Mouse (Mus musculus) thymus, adult 2 months (tissue): ENCODE data around the gene Tas2r134. TPM values are rescaled to one million over a fixed set of nuclear protein-coding genes. Genes with fewer than 3 reads are reported as not detected.

Experiments
- DNase-seq: peaks from one replicate; pipeline ENCODE4 v3.0.0; 2021
- H3K27ac ChIP-seq: fragments of 200-500 bp; 2 replicates; pipeline ENCODE4 v1.5.1; 2012; ENCODE audit warnings: low read length, control low read depth; ENCODE audit not compliant: control insufficient read depth, insufficient read depth
- H3K27me3 ChIP-seq: fragments of 200-500 bp; 2 replicates; pipeline ENCODE4 v1.6.1; 2012; ENCODE audit warnings: mild to moderate bottlenecking, low read length, moderate library complexity, mixed read lengths; ENCODE audit not compliant: control insufficient read depth, insufficient read depth
- H3K36me3 ChIP-seq: fragments of 200-500 bp; 2 replicates; pipeline ENCODE4 v1.6.1; 2012; ENCODE audit warnings: mild to moderate bottlenecking, low read length, moderate library complexity; ENCODE audit not compliant: control insufficient read depth, insufficient read depth
- H3K4me1 ChIP-seq: fragments of 200-500 bp; replicated peaks from 2 replicates; pipeline ENCODE4 v1.6.1; 2012; ENCODE audit warnings: low read length; ENCODE audit not compliant: control insufficient read depth, insufficient read depth
- H3K4me3 ChIP-seq: fragments of 200-500 bp; 2 replicates; pipeline ENCODE4 v1.5.1; 2012; ENCODE audit warnings: mild to moderate bottlenecking, low read length, control low read depth, moderate library complexity; ENCODE audit not compliant: control insufficient read depth, insufficient read depth
- CTCF ChIP-seq: fragments of 200-500 bp; IDR thresholded peaks from 2 replicates; pipeline ENCODE4 v1.5.1; 2012; ENCODE audit warnings: mild to moderate bottlenecking, control low read depth, low read length, moderate library complexity, borderline replicate concordance; ENCODE audit not compliant: control insufficient read depth, poor library complexity, insufficient read depth; ENCODE audit errors: extremely low read depth
- POLR2A ChIP-seq: fragments of 200-500 bp; IDR thresholded peaks from 2 replicates; pipeline ENCODE4 v1.6.1; 2012; ENCODE audit warnings: mild to moderate bottlenecking, low read length, control low read depth, moderate library complexity; ENCODE audit not compliant: control insufficient read depth, poor library complexity, insufficient read depth; ENCODE audit errors: extremely low read depth
- WGBS: fragments of 180-500 bp; shearing (Covaris S2); methylation state at CpG from one replicate; pipeline ENCODE4 v1.1.7; 2018; 5-methylcytosine and 5-hydroxymethylcytosine counted together
- polyA plus RNA-seq: library from polyadenylated mRNA; depleted of rRNA; stranded (reverse); fragments of >200 nt; gene quantifications from 2 replicates; pipeline ENCODE4 v1.2.3, GENCODE M21; 2012

Tas2r134 gene
- polyA plus RNA-seq, 1 experiment: not detected

DNA sequence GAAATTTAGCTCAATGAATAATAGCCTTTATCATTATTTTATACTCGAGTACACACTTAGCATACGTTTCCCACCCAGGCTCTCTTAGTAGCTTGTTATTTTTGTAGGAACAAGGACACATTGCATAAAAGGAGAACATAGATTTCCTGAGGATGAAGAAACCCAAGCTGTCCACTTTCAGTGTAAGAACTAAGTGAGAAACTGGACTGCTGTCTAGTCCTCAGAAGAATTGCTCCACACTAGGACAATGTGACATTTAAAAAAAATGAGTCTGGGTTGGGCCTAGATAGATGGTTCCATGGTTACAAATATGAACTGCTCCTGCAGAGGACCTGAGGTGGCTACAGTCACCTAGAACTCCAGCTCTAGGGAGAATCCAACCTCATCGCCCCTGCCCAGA is 20.7 kb downstream of the Tas2r134 start:
- TF ChIP-seq POLR2A (no peak), CTCF (no peak)
- H3K4me3 ChIP-seq: no peak overlapping the region
- no peak overlapping the region for H3K27ac ChIP-seq
- 96% methylated on average over 3 of the region's 3 CpGs for WGBS
- no peaks in the 10 kb centered on the region for H3K4me1 ChIP-seq
- H3K36me3 ChIP-seq: no peaks in the 10 kb centered on the region
- H3K27me3 ChIP-seq: no peaks in the 10 kb centered on the region
- no peak for DNase-seq

DNA sequence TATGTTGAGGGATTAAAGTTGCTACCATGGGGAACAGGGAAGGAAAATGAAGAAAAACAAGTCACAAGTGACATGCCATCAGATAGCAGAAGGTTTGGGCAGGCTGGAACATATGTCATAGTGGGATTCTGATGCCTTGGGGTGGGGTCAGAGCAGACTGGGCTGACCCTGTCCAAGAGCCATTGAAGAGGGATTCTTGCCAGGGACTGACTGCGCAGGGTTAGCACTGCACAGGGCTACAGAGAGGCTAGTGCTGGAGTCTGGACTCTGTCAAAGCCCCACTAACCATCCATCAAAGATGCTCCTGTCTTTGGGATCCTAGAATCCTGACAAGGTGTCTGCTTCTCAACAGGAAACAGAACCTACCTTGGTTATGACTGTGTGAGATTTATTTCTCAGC is 22.6 kb downstream of the Tas2r134 start:
- WGBS: 91% methylated on average over 1 of the region's 1 CpGs
- Histone ChIP-seq H3K27ac (no peak overlapping the region), H3K4me1 (no peaks in the 10 kb centered on the region), H3K27me3 (no peaks in the 10 kb centered on the region), H3K4me3 (no peak overlapping the region), H3K36me3 (no peaks in the 10 kb centered on the region)
- no peak for TF ChIP-seq CTCF
- TF ChIP-seq POLR2A: no peak
- DNase-seq: no peak

DNA sequence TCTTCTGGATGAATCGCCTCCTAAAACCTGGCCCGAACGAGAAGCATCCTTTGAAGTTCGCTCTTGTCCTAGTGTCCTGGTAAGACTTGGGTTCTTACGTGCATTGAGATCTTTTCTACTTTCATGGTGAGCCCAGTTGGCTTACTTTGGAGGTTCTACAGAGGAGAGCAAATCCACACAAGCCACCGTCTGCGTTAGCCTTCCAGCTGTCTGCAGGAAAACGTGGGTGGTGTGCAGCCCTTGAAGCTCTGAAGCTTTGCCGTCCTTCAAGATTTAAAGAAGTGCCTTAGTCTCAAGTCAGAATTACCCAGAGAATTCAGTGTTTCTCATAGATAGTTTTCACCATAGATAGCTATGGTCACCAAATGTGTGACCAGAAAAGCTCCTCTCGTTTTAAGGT is 24.8 kb downstream of the Tas2r134 start:
- TF ChIP-seq CTCF: no peak
- no peak for TF ChIP-seq POLR2A
- H3K4me1 ChIP-seq: no peaks in the 10 kb centered on the region
- no peak overlapping the region for H3K4me3 ChIP-seq
- WGBS: 96% methylated on average over 10 of the region's 10 CpGs
- DNase-seq: no peak
- no peaks in the 10 kb centered on the region for H3K27me3 ChIP-seq
- H3K36me3 ChIP-seq: no peaks in the 10 kb centered on the region
- no peak overlapping the region for H3K27ac ChIP-seq

DNA sequence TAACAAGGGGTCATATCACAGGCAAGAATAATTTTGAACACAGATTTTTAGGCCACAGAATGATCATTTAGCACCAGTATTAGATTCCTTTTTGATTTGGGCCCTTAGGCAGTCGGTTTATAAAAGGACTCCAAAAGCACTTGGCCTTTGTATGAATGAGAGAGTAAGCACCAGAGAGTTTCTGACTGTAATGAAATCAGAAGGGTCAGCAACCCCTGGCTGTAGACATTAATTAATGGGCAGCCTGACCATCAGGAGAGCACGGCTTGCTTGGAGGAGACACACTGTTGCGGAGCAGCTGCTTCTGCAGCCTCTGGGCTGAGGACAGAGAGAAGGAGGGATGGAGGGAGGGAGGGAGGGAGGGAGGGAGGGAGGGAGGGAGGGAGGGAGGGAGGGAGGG is 30.4 kb downstream of the Tas2r134 start:
- TF ChIP-seq POLR2A (no peak), CTCF (no peak)
- no peaks in the 10 kb centered on the region for H3K27me3 ChIP-seq
- no peaks in the 10 kb centered on the region for H3K36me3 ChIP-seq
- H3K4me1 ChIP-seq: no peaks in the 10 kb centered on the region
- H3K4me3 ChIP-seq: no peak overlapping the region
- WGBS: 94% methylated on average over 3 of the region's 3 CpGs
- DNase-seq: no peak
- no peak overlapping the region for H3K27ac ChIP-seq

DNA sequence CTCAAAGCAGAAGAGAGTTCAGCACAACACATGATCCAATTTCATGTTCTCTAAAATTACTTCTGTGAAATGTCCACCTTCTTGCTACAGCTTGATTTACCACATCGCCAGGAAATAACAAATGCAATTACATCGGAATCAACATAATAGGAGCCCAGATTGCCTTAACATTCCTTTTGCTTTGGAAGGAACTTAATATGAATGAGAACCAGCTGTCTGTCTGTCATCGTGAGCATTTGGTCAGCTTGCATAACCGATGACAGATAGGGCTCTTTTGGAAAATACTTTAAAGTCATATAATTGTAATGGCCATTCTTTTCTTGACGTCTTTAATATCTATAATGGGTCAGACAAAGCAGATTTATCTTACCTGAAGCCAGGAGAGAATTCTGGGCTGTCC is 31.0 kb downstream of the Tas2r134 start:
- DNase-seq: no peak
- no peak overlapping the region for H3K4me3 ChIP-seq
- WGBS: 92% methylated on average over 5 of the region's 5 CpGs
- no peaks in the 10 kb centered on the region for H3K36me3 ChIP-seq
- no peaks in the 10 kb centered on the region for H3K27me3 ChIP-seq
- TF ChIP-seq POLR2A (no peak), CTCF (no peak)
- H3K4me1 ChIP-seq: no peaks in the 10 kb centered on the region
- no peak overlapping the region for H3K27ac ChIP-seq

DNA sequence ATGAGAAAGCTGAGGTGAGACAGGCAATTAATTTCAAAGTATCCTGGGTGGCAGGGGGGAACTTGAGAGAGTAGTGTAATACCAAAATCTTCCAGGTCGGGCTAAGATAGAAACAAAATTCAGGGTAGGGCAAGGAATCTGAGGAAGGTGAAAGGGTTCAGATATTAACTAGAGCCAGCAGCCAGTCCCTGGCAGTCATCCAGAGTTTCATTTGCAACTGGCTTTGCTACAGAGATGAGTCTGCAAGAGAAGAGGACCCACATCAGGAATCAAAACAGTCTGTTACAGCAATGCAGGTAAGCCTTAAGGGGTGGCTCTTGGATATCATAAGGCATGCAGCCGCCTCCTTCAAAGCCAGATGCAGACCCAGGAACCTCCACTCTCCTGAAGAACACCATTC is 47.0 kb downstream of the Tas2r134 start:
- no peaks in the 10 kb centered on the region for H3K4me1 ChIP-seq
- TF ChIP-seq CTCF (no peak), POLR2A (no peak)
- no peak for DNase-seq
- H3K27me3 ChIP-seq: no peaks in the 10 kb centered on the region
- 88% methylated on average over 2 of the region's 2 CpGs for WGBS
- no peak overlapping the region for H3K27ac ChIP-seq
- H3K4me3 ChIP-seq: no peak overlapping the region
- no peaks in the 10 kb centered on the region for H3K36me3 ChIP-seq
